9 mouse cellular contexts compared by ENCODE assay signal in the genomic region with DNA sequence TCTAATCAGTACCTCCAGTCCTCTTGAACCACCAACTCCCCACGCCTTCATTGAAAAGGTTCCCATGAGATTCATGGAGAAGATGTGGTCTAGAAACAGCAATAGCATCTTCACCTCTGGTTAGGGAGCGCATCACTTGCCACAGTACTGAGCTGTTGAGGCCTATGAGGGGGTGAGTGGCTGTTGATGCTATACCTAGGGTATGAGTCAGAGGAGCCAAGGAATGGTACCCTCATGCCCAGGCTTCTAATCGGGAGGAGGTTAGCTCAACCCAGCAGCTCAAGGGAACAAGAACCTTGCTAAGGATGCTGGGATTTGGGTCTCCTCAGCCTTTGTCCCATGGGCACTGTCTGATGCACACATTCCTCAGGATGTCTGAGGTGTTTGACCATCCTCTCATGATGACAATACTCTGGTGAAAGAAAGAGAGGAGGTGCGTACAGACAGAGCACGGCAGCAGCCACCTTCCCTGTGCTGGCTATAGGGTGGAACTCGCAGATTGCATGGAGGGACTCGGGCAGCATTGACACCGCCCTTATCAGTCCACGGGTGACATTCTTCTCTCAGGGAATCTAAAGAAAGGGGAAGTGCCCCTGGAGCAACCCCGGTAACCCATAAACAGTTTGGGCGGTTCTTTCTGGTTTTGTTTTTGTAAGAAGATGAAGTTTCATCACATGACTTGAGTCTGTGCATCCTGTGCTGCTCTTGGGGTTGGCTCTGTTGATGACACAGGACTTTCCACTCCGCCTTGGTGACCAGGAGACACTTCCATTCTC. TPM values are rescaled to one million over a fixed set of nuclear protein-coding genes. Genes with fewer than 3 reads are reported as not detected.
DNase-seq lines count a peak whose midpoint lies in the region; ATAC-seq and TF ChIP-seq lines count a peak whose summit lies in the region.
"Had no signal": no experiment of that assay in that cellular context is flagged by ENCODE, and none has a peak within 500 bp of the region (broad histone marks: within the 10 kb centered on the region; RNA-seq: fewer than 3 reads in every experiment).

No protein-coding gene starts in this region.

- no peak for TF ChIP-seq CTCF in thymus, adult 2 months (IDR thresholded peaks at IDR 0.05; ENCODE audit: borderline replicate concordance, control insufficient read depth, extremely low read depth, insufficient read depth, low read length, poor library complexity)
- TF ChIP-seq CTCF in stomach, postnatal 0 days (IDR thresholded peaks at IDR 0.05; ENCODE audit: low read depth) = no peak

- ATAC-seq in heart, embryonic 15.5 days (replicated peaks; ENCODE audit: insufficient number of reproducible peaks, insufficient read depth, low FRiP score, low read depth) = no peak
- ATAC-seq in stomach, postnatal 0 days (ENCODE audit: low FRiP score, low TSS enrichment) = no peak

- no peaks in the 10 kb centered on the region for H3K36me3 ChIP-seq in heart, embryonic 15.5 days
- H3K36me3 ChIP-seq in thymus, adult 2 months (ENCODE audit: control insufficient read depth, insufficient read depth, low read length) = no peaks in the 10 kb centered on the region
- no peaks in the 10 kb centered on the region for H3K36me3 ChIP-seq in limb, embryonic 10.5 days
- no peaks in the 10 kb centered on the region for H3K36me3 ChIP-seq in stomach, postnatal 0 days (ENCODE audit: control insufficient read depth, insufficient read depth, low read length)
- H3K36me3 ChIP-seq: midbrain, embryonic 12.5 days had no signal

- 60% methylated on average over 12 of the region's 12 CpGs for WGBS in heart, embryonic 15.5 days
- 46% methylated on average over 12 of the region's 12 CpGs for WGBS in thymus, adult 2 months
- WGBS in limb, embryonic 10.5 days = 88% methylated on average over 12 of the region's 12 CpGs
- WGBS in stomach, postnatal 0 days = 69% methylated on average over 12 of the region's 12 CpGs

- no peak overlapping the region for H3K4me3 ChIP-seq in heart, embryonic 15.5 days
- no peak overlapping the region for H3K4me3 ChIP-seq in thymus, adult 2 months (ENCODE audit: control insufficient read depth, insufficient read depth, low read length)
- no peak overlapping the region for H3K4me3 ChIP-seq in limb, embryonic 10.5 days
- H3K4me3 ChIP-seq in stomach, postnatal 0 days (ENCODE audit: low read depth, low read length) = no peak overlapping the region
- H3K4me3 ChIP-seq: midbrain, embryonic 12.5 days had no signal

- intact Hi-C loops in heart, postnatal 25 days (cut with DNase I) = no loop called here

- H3K4me1 ChIP-seq in heart, embryonic 15.5 days (replicated peaks) = peaks cover 37% of the 10 kb centered on the region
- H3K4me1 ChIP-seq in thymus, adult 2 months (replicated peaks; ENCODE audit: control insufficient read depth, insufficient read depth, low read length) = peaks cover 16% of the 10 kb centered on the region
- H3K4me1 ChIP-seq in limb, embryonic 10.5 days = peaks cover 45% of the 10 kb centered on the region
- H3K4me1 ChIP-seq in stomach, postnatal 0 days (replicated peaks; ENCODE audit: control insufficient read depth, insufficient read depth) = peaks cover 10% of the 10 kb centered on the region

- no peaks in the 10 kb centered on the region for H3K27me3 ChIP-seq in heart, embryonic 15.5 days
- no peaks in the 10 kb centered on the region for H3K27me3 ChIP-seq in thymus, adult 2 months (ENCODE audit: control insufficient read depth, insufficient read depth, low read length)
- no peaks in the 10 kb centered on the region for H3K27me3 ChIP-seq in limb, embryonic 10.5 days (ENCODE audit: low read depth, poor library complexity, severe bottlenecking)
- H3K27me3 ChIP-seq in stomach, postnatal 0 days (ENCODE audit: control insufficient read depth, insufficient read depth, low read length) = no peaks in the 10 kb centered on the region
- H3K27me3 ChIP-seq: midbrain, embryonic 12.5 days had no signal

- TF ChIP-seq POLR2A in thymus, adult 2 months (IDR thresholded peaks at IDR 0.05; ENCODE audit: control insufficient read depth, extremely low read depth, insufficient read depth, low read length, poor library complexity) = no peak

- no peak for TF ChIP-seq EP300 in stomach, postnatal 0 days (optimal IDR thresholded peaks at IDR 0.05)

- peak overlapping the region; percentile 66 for H3K27ac ChIP-seq in heart, embryonic 15.5 days
- H3K27ac ChIP-seq in thymus, adult 2 months (ENCODE audit: control insufficient read depth, insufficient read depth, low read length) = 0 out of 2 replicates have a peak overlapping the region, but pooled peaks have one; percentile 17
- H3K27ac ChIP-seq in limb, embryonic 10.5 days = peak overlapping the region; percentile 59; the same call in 1 of the 2 replicates
- peak overlapping the region; percentile 58 for H3K27ac ChIP-seq in stomach, postnatal 0 days (replicated peaks)
- H3K27ac ChIP-seq: midbrain, embryonic 12.5 days had no signal

- no peak overlapping the region for H3K4me2 ChIP-seq in heart, embryonic 15.5 days
- no peak overlapping the region for H3K4me2 ChIP-seq in stomach, postnatal 0 days (replicated peaks; ENCODE audit: low read depth)
- H3K4me2 ChIP-seq: midbrain, embryonic 12.5 days had no signal

- no peaks in the 10 kb centered on the region for H3K9me3 ChIP-seq in heart, embryonic 15.5 days (replicated peaks)
- H3K9me3 ChIP-seq in limb, embryonic 10.5 days (replicated peaks) = no peaks in the 10 kb centered on the region
- H3K9me3 ChIP-seq in stomach, postnatal 0 days (ENCODE audit: control insufficient read depth, low read length) = no peaks in the 10 kb centered on the region
- H3K9me3 ChIP-seq: midbrain, embryonic 12.5 days had no signal

- H3K9ac ChIP-seq in heart, embryonic 15.5 days = no peak overlapping the region
- no peak overlapping the region for H3K9ac ChIP-seq in stomach, postnatal 0 days (ENCODE audit: low read length)
- H3K9ac ChIP-seq: midbrain, embryonic 12.5 days had no signal

- no peak for DNase-seq in heart, postnatal 25 days (ENCODE audit: low spot score)
- DNase-seq in thymus, adult 2 months = no peak
- no peak for DNase-seq in thymus, postnatal 10 days (ENCODE audit: low spot score in 2 of 2)
- no peak for DNase-seq in limb, embryonic 10.5 days (ENCODE audit: low spot score)
- DNase-seq in stomach, postnatal 0 days (ENCODE audit: low spot score) = no peak
- DNase-seq in urinary bladder, postnatal 36 days (ENCODE audit: low spot score in 2 of 2) = no peak
- DNase-seq in thymus, postnatal 14 days = no peak

RNA-seq across cellular contexts. Expression of a gene that starts 5.6 kb away (rescaled TPM):
- 42.1 and 48.8 TPM in 2 replicates for polyA plus RNA-seq in heart, embryonic 15.5 days (2015; fragmentation: Nextera tagmentation; extraction: Ambion mirVana)
- 10 to 100 TPM; 71.7 to 74.1 TPM for total RNA-seq in heart, postnatal 25 days (2021)
- polyA plus RNA-seq in thymus, adult 2 months (2012; rRNA removed) = 75.6 and 84.8 TPM in 2 replicates
- polyA plus RNA-seq in limb, embryonic 10.5 days (2016; fragmentation: Nextera tagmentation; extraction: Ambion mirVana) = 40.1 and 47.8 TPM in 2 replicates
- polyA plus RNA-seq in stomach, postnatal 0 days (2015; fragmentation: Nextera tagmentation; extraction: Ambion mirVana) = 28.4 and 30.5 TPM in 2 replicates
